Mouse (Mus musculus) brown adipose tissue, adult 24 weeks (tissue): ENCODE measurements around the gene Pih1d2. TPM values are rescaled to one million over a fixed set of nuclear protein-coding genes. Genes with fewer than 3 reads are reported as not detected.
A peak's percentile ranks its signal among the peaks of the same experiment; 100 is the strongest.
"Not testable (repeated sequence)": the region's sequence is repeated elsewhere in the genome, so short reads cannot be mapped to it uniquely, and the experiment has no call there.

ENCODE experiments used
- H3K27ac ChIP-seq: fragments of 200-500 bp; replicated peaks from 2 replicates; pipeline ENCODE4 v1.5.1; 2012; ENCODE audit warnings: low read depth, mild to moderate bottlenecking, low read length
- H3K4me1 ChIP-seq: fragments of 200-500 bp; 2 replicates; pipeline ENCODE4 v1.6.1; 2012; ENCODE audit warnings: low read length, mixed read lengths; ENCODE audit not compliant: control insufficient read depth, insufficient read depth, insufficient read length
- H3K4me3 ChIP-seq: fragments of 200-500 bp; 2 replicates; pipeline ENCODE4 v1.5.1; 2012; ENCODE audit warnings: low read depth, mild to moderate bottlenecking, low read length, moderate library complexity; ENCODE audit not compliant: insufficient read depth
- polyA plus RNA-seq: library from polyadenylated mRNA; stranded (reverse); fragments of >200 nt; gene quantifications from 2 replicates; pipeline ENCODE4 v1.2.4, GENCODE M21; 2012; ENCODE audit not compliant: missing spikeins, insufficient read depth, insufficient read length

Gene Pih1d2
- polyA plus RNA-seq, 1 experiment: 2.8 TPM

- Histone ChIP-seq H3K27ac (peak overlapping the region; percentile 95), H3K4me3 (peak overlapping the region; percentile 83), H3K4me1 (no peaks in the 10 kb centered on the region)
These were observed 14.9 kb upstream of the Pih1d2 start for GRCm38 (mm10) chr9:50602055-50602845.

DNA sequence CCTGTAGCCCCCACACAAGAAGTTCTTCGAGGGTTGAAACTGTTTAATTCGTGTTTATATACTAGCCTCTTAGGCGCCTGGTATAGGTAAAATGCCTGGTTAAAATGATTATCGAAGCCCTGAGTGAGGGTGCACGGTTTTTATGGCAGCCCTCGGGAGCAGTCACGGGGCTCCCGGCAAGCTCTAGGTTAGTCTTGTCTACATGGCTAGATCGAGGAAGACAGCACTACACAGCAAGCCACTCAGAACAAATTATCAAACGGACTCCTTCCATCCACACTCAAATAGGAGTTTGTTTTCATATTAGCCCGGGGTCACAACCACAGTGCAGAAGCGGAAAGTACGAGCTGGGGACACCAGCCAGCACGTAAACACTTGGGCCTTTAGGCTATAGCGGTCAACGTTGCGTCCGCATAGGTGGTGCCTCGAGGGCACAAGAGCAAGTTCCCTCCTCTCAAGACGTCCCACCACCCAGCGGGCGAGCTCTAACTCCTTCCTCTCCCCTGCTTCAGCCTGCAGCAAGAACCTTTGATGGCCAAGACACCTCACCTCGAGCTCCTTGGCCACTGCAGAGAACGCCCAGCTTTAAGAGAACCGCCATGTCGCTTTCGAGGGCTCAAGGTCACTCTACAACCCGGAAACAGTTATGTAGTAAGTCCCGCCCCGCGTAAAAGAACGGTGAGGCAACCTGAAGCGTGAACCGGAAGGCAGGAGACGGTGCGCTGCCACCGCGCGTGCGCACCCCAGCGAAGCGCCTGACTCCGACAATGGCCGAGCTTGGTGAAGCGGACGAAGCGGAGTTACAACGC is 13.7 kb upstream of the Pih1d2 start, which contains the start of the genes Sdhd and Timm8b:
TSS of gene Sdhd (minus strand) at position 624 of the 809 bp plus-strand sequence.
TSS of gene Timm8b (plus strand) at position 722 of the 809 bp plus-strand sequence.
- peak within 1 kb of the TSS; percentile 95 for H3K27ac ChIP-seq
- H3K4me3 ChIP-seq: peak within 1 kb of the TSS; percentile 83

GRCm38 (mm10) chr9:50603998-50604324 is 13.2 kb upstream of the Pih1d2 start:
- Histone ChIP-seq H3K4me1 (no peaks in the 10 kb centered on the region), H3K4me3 (peak overlapping the region; percentile 83), H3K27ac (peak overlapping the region; percentile 51)

More for the DNA sequence above, 13.7 kb upstream of the Pih1d2 start, which contains the start of the genes Sdhd and Timm8b:
- H3K4me1 ChIP-seq: no peaks in the 10 kb centered on the region

- peak overlapping the region; percentile 83 for H3K4me3 ChIP-seq
- no peaks in the 10 kb centered on the region for H3K4me1 ChIP-seq
- peak overlapping the region; percentile 51 for H3K27ac ChIP-seq
These were observed 12.8 kb upstream of the Pih1d2 start for GRCm38 (mm10) chr9:50604338-50604737.

- no peak overlapping the region for H3K4me3 ChIP-seq
- H3K4me1 ChIP-seq: peaks cover 2% of the 10 kb centered on the region
These were observed 5.0 kb upstream of the Pih1d2 start for GRCm38 (mm10) chr9:50612115-50612514.

GRCm38 (mm10) chr9:50616161-50616560 is 960 bp upstream of the Pih1d2 start:
- H3K4me1 ChIP-seq: peaks cover 2% of the 10 kb centered on the region
- peak overlapping the region; percentile 86 for H3K4me3 ChIP-seq
- no peak overlapping the region for H3K27ac ChIP-seq

More at GRCm38 (mm10) chr9:50612115-50612514, 5.0 kb upstream of the Pih1d2 start:
- no peak overlapping the region for H3K27ac ChIP-seq

DNA sequence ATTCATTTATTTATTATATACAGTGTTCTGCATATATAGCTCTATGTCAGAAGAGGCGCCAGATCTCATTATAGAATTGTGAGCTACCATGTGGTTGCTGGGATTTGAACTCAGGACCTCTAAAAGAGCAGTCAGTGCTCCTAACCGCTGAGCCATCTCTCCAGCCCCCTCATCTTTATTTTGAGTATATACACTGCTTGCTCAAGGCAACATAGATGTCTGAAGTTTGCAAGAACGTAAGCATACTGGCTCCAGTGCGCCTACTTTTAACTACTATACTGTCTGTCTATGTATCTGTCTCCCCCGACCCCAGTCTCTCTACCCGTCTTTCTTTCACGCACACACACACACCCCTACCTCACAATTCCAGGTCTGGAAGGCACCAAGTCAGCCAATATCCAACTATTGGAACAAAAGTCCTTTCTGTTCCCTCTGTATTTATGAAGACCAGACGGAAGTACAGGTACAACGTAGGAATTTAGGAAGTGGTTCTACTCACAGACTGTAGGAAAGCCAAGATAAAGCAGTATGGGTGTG is 741 bp downstream of the Pih1d2 start:
- Histone ChIP-seq H3K4me1 (peaks cover 2% of the 10 kb centered on the region), H3K27ac (no peak overlapping the region), H3K4me3 (no peak overlapping the region)

DNA sequence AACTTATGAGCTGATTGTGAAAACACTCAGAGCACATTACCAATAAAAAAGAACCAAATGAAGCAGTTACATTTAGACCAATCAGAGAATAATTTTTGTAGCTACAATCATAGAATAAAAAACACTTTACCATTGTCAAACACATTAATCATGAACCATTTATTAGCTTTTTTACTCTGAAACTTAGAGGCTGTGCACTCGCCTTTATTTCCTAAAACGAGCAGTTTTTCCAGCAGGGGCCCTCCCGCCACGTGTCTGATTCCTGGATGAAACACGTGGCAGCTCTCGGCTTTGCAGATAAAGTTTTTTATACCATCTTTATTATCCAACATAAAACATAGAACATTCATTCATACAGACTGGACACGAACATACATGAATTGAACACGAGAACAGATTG is 13.8 kb downstream of the Pih1d2 start:
- H3K4me1 ChIP-seq, H3K4me3 ChIP-seq, H3K27ac ChIP-seq: not testable (repeated sequence)

DNA sequence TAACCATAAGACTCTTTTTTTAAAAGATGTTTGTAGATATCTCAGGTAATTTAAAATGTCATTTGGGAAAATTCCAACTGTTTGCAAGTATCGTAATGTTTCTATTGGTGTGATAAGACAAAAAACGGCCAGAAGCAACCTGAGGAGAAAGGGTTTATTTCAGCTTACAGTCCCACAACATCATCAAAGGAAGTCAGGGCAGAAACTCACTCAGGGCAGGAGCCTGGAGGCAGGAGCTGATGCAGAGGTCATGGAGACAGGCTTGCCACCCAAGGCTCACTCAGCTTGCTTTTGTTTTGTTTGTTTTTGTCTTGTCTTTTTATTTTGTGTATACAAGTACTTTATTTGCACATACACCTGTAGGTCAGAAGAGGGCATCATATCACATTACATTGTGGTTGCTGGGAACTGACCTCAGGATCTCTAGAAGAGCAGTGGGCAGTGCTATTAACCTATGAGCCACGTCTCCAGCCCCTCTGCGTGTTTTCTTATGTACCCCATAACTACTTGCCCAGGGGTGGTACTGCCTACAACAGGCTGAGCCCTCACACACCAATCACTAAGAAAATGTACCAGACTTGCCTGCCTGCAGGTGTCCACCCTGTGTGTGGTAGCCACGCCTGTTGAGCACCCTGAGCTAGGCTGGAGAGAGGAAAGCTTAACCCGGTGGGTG is 15.0 kb downstream of the Pih1d2 start:
- Histone ChIP-seq H3K4me3 (no peak overlapping the region), H3K4me1 (no peaks in the 10 kb centered on the region), H3K27ac (no peak overlapping the region)

DNA sequence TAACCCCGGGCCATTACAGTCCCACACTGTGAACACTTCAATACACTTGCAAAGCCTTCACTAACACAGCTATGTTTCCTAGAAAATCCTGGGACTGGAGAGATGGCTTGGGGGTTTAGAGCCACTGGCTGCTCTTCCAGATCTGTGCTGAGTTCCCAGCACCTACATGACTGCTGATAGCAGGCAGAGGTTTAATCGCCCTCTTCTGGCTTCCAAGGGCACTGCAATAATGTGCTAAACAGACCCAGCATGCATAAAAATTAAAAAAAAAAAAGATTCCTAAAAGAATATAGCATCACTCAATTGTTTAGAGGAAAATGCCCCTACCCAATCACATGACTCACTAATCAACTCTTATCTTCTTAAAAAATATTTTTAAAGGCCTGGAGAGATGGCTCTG is 15.9 kb downstream of the Pih1d2 start:
- Histone ChIP-seq H3K4me3 (no peak overlapping the region), H3K4me1 (no peaks in the 10 kb centered on the region), H3K27ac (no peak overlapping the region)

DNA sequence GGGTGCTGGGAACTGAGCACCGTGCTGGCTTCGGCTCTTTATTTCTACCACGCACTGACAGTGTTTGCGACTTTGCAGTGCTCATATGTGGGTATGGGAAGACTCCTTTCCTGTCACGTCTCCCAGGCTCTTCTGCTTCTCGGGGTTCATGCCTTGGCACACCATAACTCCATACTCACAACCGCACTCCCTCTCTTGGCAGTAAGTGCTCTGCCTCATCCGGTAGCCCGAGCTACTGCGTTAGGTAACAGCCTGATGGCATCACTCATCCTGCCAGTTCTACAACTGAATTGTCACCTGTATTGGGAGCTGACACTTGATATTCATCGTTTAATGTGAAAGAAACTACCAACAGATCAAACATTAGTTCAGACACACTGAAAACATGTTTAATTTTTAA is 17.1 kb downstream of the Pih1d2 start:
- H3K4me1 ChIP-seq: no peaks in the 10 kb centered on the region
- no peak overlapping the region for H3K27ac ChIP-seq

GRCm38 (mm10) chr9:50646826-50647370 is 29.8 kb downstream of the Pih1d2 start:
- Histone ChIP-seq H3K4me3 (no peak overlapping the region), H3K27ac (no peak overlapping the region), H3K4me1 (no peaks in the 10 kb centered on the region)

More for the DNA sequence above, 17.1 kb downstream of the Pih1d2 start:
- no peak overlapping the region for H3K4me3 ChIP-seq

DNA sequence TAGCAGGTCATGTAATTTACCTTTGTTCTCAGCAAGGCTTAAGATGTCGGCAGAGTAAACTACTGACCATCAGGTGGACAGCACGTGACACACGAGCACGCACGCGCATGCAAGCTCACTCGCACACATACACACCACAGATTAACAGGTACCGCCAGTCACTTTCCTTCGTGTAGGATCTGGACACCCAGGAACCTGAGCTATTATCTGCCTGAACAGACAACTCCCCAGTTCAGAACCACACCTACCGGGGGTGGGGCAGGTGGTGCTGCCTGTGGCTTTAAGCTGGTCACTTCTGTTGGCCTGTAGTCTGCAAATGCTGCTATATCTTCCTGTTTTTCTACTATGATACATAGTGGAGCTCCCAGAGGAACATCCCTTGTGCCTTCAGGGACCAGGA is 33.4 kb downstream of the Pih1d2 start:
- Histone ChIP-seq H3K4me1 (no peaks in the 10 kb centered on the region), H3K4me3 (no peak overlapping the region), H3K27ac (no peak overlapping the region)

DNA sequence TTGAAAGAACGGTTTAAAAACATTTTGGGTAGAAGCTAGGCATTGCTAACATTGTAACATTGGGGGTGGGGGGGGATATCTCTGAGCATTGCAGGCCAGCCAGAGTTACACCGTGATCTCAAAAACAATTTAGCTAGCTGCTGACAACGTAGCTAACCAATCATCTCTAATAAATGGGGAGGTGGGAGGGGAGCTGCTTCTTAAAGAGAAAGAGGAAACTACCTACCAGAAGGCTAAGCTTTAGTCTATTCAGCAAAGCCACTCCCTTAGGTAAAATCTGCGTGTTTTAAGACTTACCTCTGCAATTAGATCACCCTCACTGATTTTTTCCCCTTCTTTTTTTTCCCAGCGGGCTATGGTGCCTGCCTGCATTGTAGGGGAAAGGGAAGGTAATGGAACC is 41.3 kb downstream of the Pih1d2 start:
- H3K27ac ChIP-seq: peak overlapping the region; percentile 78; the same call in 1 of the 2 replicates
- no peaks in the 10 kb centered on the region for H3K4me1 ChIP-seq
- peak overlapping the region; percentile 69 for H3K4me3 ChIP-seq
